Mouse (Mus musculus) MEL (cell line): ENCODE data around the gene Dnajc2. TPM values are rescaled to one million over a fixed set of nuclear protein-coding genes. Genes with fewer than 3 reads are reported as not detected.

ENCODE experiments used
- DNase-seq: peaks from one replicate; pipeline ENCODE4 v3.0.0; 2011; ENCODE audit warnings: low read depth, low spot score
- H3K27ac ChIP-seq: 2 replicates; pipeline ENCODE4 v1.5.1; 2012; ENCODE audit warnings: low read depth, mild to moderate bottlenecking, control low read depth, low read length, moderate library complexity; ENCODE audit not compliant: control insufficient read depth
- H3K27me3 ChIP-seq, 2 experiments: fragments of 150-350 bp in 1 of 2; sonication (generic) in 1 of 2; 2 replicates each; pipeline ENCODE4 v1.6.1; 2012; ENCODE audit warnings: low read length in 2 of 2, mild to moderate bottlenecking in 2 of 2, improper control_type of control experiment in 1 of 2, moderate library complexity in 1 of 2; ENCODE audit not compliant: insufficient read depth in 2 of 2, control insufficient read depth in 1 of 2
- H3K36me3 ChIP-seq, 2 experiments: 2 replicates each; pipeline ENCODE4 v1.6.1; 2012 to 2014; ENCODE audit warnings: low read length in 2 of 2, improper control_type of control experiment in 1 of 2, inconsistent platforms in 1 of 2, mild to moderate bottlenecking in 1 of 2; ENCODE audit not compliant: insufficient read depth in 2 of 2, control insufficient read depth in 1 of 2
- H3K4me1 ChIP-seq, 2 experiments: fragments of 150-350 bp in 1 of 2; sonication (generic) in 1 of 2; 2 replicates each; pipeline ENCODE4 v1.6.1; 2012; ENCODE audit warnings: low read length in 2 of 2, improper control_type of control experiment in 1 of 2, mild to moderate bottlenecking in 1 of 2; ENCODE audit not compliant: insufficient read depth in 2 of 2, control insufficient read depth in 1 of 2
- H3K4me3 ChIP-seq, 2 experiments: fragments of 150-350 bp in 1 of 2; sonication (generic) in 1 of 2; 2 replicates each; pipeline ENCODE4 v1.5.1; 2012; ENCODE audit warnings: low read depth in 2 of 2, low read length in 2 of 2, mild to moderate bottlenecking in 2 of 2, moderate library complexity in 2 of 2, control low read depth in 1 of 2, improper control_type of control experiment in 1 of 2; ENCODE audit not compliant: control insufficient read depth in 1 of 2, insufficient read depth in 1 of 2
- H3K79me2 ChIP-seq: 2 replicates; pipeline ENCODE4 v1.6.1; 2012; ENCODE audit warnings: mild to moderate bottlenecking, low read length, moderate library complexity; ENCODE audit not compliant: control insufficient read depth, poor library complexity, insufficient read depth
- H3K9ac ChIP-seq: 2 replicates; pipeline ENCODE4 v1.6.1; 2012; ENCODE audit warnings: low read depth, mild to moderate bottlenecking, control low read depth, low read length, moderate library complexity; ENCODE audit not compliant: control insufficient read depth, poor library complexity, severe bottlenecking
- H3K9me3 ChIP-seq: fragments of 150-350 bp; sonication (generic); replicated peaks from 2 replicates; pipeline ENCODE4 v1.6.1; 2012; ENCODE audit warnings: mild to moderate bottlenecking, low read length, improper control_type of control experiment, moderate library complexity; ENCODE audit not compliant: insufficient read depth
- BHLHE40 ChIP-seq: IDR thresholded peaks from 2 replicates; pipeline ENCODE4 v1.6.1; 2012; ENCODE audit warnings: low read depth, mild to moderate bottlenecking, inconsistent platforms, low read length, improper control_type of control experiment, borderline replicate concordance
- CHD1 ChIP-seq: IDR thresholded peaks from 2 replicates; pipeline ENCODE4 v1.6.1; 2012; ENCODE audit warnings: low read depth, mild to moderate bottlenecking, inconsistent platforms, low read length, improper control_type of control experiment
- CTCF ChIP-seq, 3 experiments: IDR thresholded peaks in 2 of 3; conservative IDR thresholded peaks in 1 of 3; 2 replicates each; pipeline ENCODE4 v1.5.1; 2011 to 2012; ENCODE audit warnings: low read length in 3 of 3, low read depth in 2 of 3, mild to moderate bottlenecking in 2 of 3, improper control_type of control experiment in 1 of 3, inconsistent platforms in 1 of 3, mixed read lengths in 1 of 3, moderate library complexity in 1 of 3; ENCODE audit not compliant: control insufficient read depth in 1 of 3, insufficient read depth in 1 of 3, poor library complexity in 1 of 3, severe bottlenecking in 1 of 3
- E2F4 ChIP-seq: IDR thresholded peaks from 2 replicates; pipeline ENCODE4 v1.6.1; 2011; ENCODE audit warnings: low read depth, low read length, improper control_type of control experiment, borderline replicate concordance
- ELF1 ChIP-seq: IDR thresholded peaks from 2 replicates; pipeline ENCODE4 v1.6.1; 2014; ENCODE audit warnings: low read depth, mild to moderate bottlenecking, inconsistent platforms, low read length, improper control_type of control experiment, moderate library complexity
- EP300 ChIP-seq, 2 experiments: IDR thresholded peaks; 2 replicates each; pipeline ENCODE4 v1.6.1; 2011; ENCODE audit warnings: improper control_type of control experiment in 2 of 2, low read length in 2 of 2, low read depth in 1 of 2, mild to moderate bottlenecking in 1 of 2
- ETS1 ChIP-seq: IDR thresholded peaks from 2 replicates; pipeline ENCODE4 v1.6.1; 2012; ENCODE audit warnings: low read depth, mild to moderate bottlenecking, inconsistent platforms, low read length, improper control_type of control experiment, moderate library complexity
- GABPA ChIP-seq: IDR thresholded peaks from 2 replicates; pipeline ENCODE4 v1.6.1; 2012; ENCODE audit warnings: low read depth, mild to moderate bottlenecking, inconsistent platforms, low read length, improper control_type of control experiment, moderate library complexity
- GATA1 ChIP-seq: IDR thresholded peaks from 2 replicates; pipeline ENCODE4 v1.6.1; 2011; ENCODE audit warnings: low read depth, low read length, improper control_type of control experiment
- HCFC1 ChIP-seq: IDR thresholded peaks from 2 replicates; pipeline ENCODE4 v1.6.1; 2012; ENCODE audit warnings: low read depth, mild to moderate bottlenecking, inconsistent platforms, low read length, improper control_type of control experiment, moderate library complexity
- JUND ChIP-seq: IDR thresholded peaks from 2 replicates; pipeline ENCODE4 v1.6.1; 2011; ENCODE audit warnings: low read depth, mild to moderate bottlenecking, improper control_type of control experiment, low read length
- MAFK ChIP-seq: IDR thresholded peaks from 2 replicates; pipeline ENCODE4 v1.6.1; 2011; ENCODE audit warnings: low read depth, mild to moderate bottlenecking, low read length, improper control_type of control experiment, borderline replicate concordance
- MAX ChIP-seq: IDR thresholded peaks from 2 replicates; pipeline ENCODE4 v1.6.1; 2011; ENCODE audit warnings: low read length, improper control_type of control experiment
- MYB ChIP-seq: IDR thresholded peaks from 2 replicates; pipeline ENCODE4 v1.6.1; 2011; ENCODE audit warnings: mild to moderate bottlenecking, low read depth, low read length, improper control_type of control experiment
- NELFE ChIP-seq: IDR thresholded peaks from 2 replicates; pipeline ENCODE4 v1.6.1; 2011; ENCODE audit warnings: low read depth, low read length, improper control_type of control experiment
- NRF1 ChIP-seq: IDR thresholded peaks from 2 replicates; pipeline ENCODE4 v1.6.1; 2014; ENCODE audit warnings: low read depth, mild to moderate bottlenecking, inconsistent platforms, low read length, improper control_type of control experiment, moderate library complexity; ENCODE audit not compliant: poor library complexity, insufficient read depth, severe bottlenecking
- POLR2A ChIP-seq, 2 experiments: IDR thresholded peaks; 2 replicates each; pipeline ENCODE4 v1.6.1; 2011 to 2012; ENCODE audit warnings: low read length in 2 of 2, mild to moderate bottlenecking in 2 of 2, control low read depth in 1 of 2, improper control_type of control experiment in 1 of 2, low read depth in 1 of 2, moderate library complexity in 1 of 2; ENCODE audit not compliant: control insufficient read depth in 1 of 2, insufficient read depth in 1 of 2, poor library complexity in 1 of 2
- POLR2AphosphoS5 ChIP-seq: IDR thresholded peaks from 2 replicates; pipeline ENCODE4 v1.6.1; 2012; ENCODE audit warnings: low read depth, borderline replicate concordance, mild to moderate bottlenecking, inconsistent platforms, low read length, moderate library complexity, mixed read lengths
- RAD21 ChIP-seq: IDR thresholded peaks from 2 replicates; pipeline ENCODE4 v1.6.1; 2011; ENCODE audit warnings: mild to moderate bottlenecking, low read depth, low read length, improper control_type of control experiment
- TAL1 ChIP-seq: IDR thresholded peaks from 2 replicates; pipeline ENCODE4 v1.6.1; 2012; ENCODE audit warnings: mild to moderate bottlenecking, inconsistent platforms, low read length, moderate library complexity, mixed read lengths
- TBP ChIP-seq: IDR thresholded peaks from 2 replicates; pipeline ENCODE4 v1.8.0; 2011; ENCODE audit warnings: low read depth, low read length, improper control_type of control experiment
- TCF12 ChIP-seq: IDR thresholded peaks from 2 replicates; pipeline ENCODE4 v1.6.1; 2014; ENCODE audit warnings: low read depth, mild to moderate bottlenecking, inconsistent platforms, low read length, improper control_type of control experiment, moderate library complexity
- UBTF ChIP-seq: IDR thresholded peaks from 2 replicates; pipeline ENCODE4 v1.6.1; 2012; ENCODE audit warnings: low read depth, mild to moderate bottlenecking, inconsistent platforms, low read length, improper control_type of control experiment, moderate library complexity, borderline replicate concordance; ENCODE audit not compliant: insufficient read depth
- USF2 ChIP-seq, 2 experiments: IDR thresholded peaks; 2 replicates each; pipeline ENCODE4 v1.6.1; 2011 to 2012; ENCODE audit warnings: improper control_type of control experiment in 2 of 2, low read length in 2 of 2, borderline replicate concordance in 1 of 2, inconsistent platforms in 1 of 2, low read depth in 1 of 2, mild to moderate bottlenecking in 1 of 2; ENCODE audit not compliant: insufficient read depth in 1 of 2
- ZC3H11A ChIP-seq: IDR thresholded peaks from 2 replicates; pipeline ENCODE4 v1.6.1; 2012; ENCODE audit warnings: low read depth, mild to moderate bottlenecking, inconsistent platforms, low read length, improper control_type of control experiment
- ZKSCAN1 ChIP-seq: IDR thresholded peaks from 2 replicates; pipeline ENCODE4 v1.6.1; 2012; ENCODE audit warnings: low read depth, mild to moderate bottlenecking, inconsistent platforms, low read length, improper control_type of control experiment, moderate library complexity
- ZMIZ1 ChIP-seq: IDR thresholded peaks from 2 replicates; pipeline ENCODE4 v1.6.1; 2012; ENCODE audit warnings: low read depth, mild to moderate bottlenecking, inconsistent platforms, low read length, improper control_type of control experiment, moderate library complexity
- ZNF384 ChIP-seq: IDR thresholded peaks from 2 replicates; pipeline ENCODE4 v1.6.1; 2012; ENCODE audit warnings: low read depth, mild to moderate bottlenecking, inconsistent platforms, low read length, improper control_type of control experiment
- polyA plus RNA-seq, 2 experiments: library from polyadenylated mRNA; stranded (reverse) in 1 of 2; unstranded in 1 of 2; fragments of >175 nt in 1 of 2; fragments of >200 nt in 1 of 2; gene quantifications; 2 replicates each; pipeline versions ENCODE4 v1.2.1 to v1.2.4; 2012; ENCODE audit warnings: low replicate concordance in 2 of 2, low read depth in 1 of 2; ENCODE audit not compliant: insufficient read length in 2 of 2, insufficient read depth in 1 of 2, missing spikeins in 1 of 2
- total RNA-seq: library from RNA; depleted of rRNA; stranded (reverse); fragments of 300-350 nt; gene quantifications from 2 replicates; pipeline ENCODE4 v1.2.3, GENCODE M21; 2012

The Dnajc2 gene
- total and polyA plus RNA-seq, 3 experiments, result 64.7 to 211 (median 199) TPM

- Histone ChIP-seq H3K36me3 (peaks cover 10 to 38% of the 10 kb centered on the region in 2 experiments), H3K4me3 (peak overlapping the region in 1 of 2 experiments; percentile 83; a peak in 1 of 4 replicates), H3K27me3 (no peaks in the 10 kb centered on the region), H3K9me3 (no peaks in the 10 kb centered on the region), H3K27ac (no peak overlapping the region), H3K9ac (peak overlapping the region; percentile 33; the same call in 1 of the 2 replicates), H3K4me1 (peaks cover 4 to 34% of the 10 kb centered on the region in 2 experiments), H3K79me2 (peaks cover 68% of the 10 kb centered on the region)
- TF ChIP-seq CTCF (IDR thresholded peaks at IDR 0.05 in 2 of 3, conservative IDR thresholded peaks at IDR 0.05 in 1 of 3; ENCODE audit: control insufficient read depth in 1 of 3, insufficient read depth in 1 of 3, low read depth in 2 of 3, low read length in 3 of 3, poor library complexity in 1 of 3, severe bottlenecking in 1 of 3), result no peak
- no peak for TF ChIP-seq NRF1
- TF ChIP-seq TCF12, result no peak
- TF ChIP-seq ZC3H11A, result no peak
- no peak for TF ChIP-seq TBP
- TF ChIP-seq ELF1, result no peak
- TF ChIP-seq TAL1, result no peak
- no peak for TF ChIP-seq JUND
- TF ChIP-seq CHD1, result no peak
- no peak for TF ChIP-seq NELFE
- TF ChIP-seq POLR2A (IDR thresholded peaks at IDR 0.05; ENCODE audit: control insufficient read depth in 1 of 2, insufficient read depth in 1 of 2, low read depth in 1 of 2, low read length in 2 of 2, poor library complexity in 1 of 2), result no peak
- DNase-seq, result no peak
Measured at GRCm38 (mm10) chr5:21789061-21789460, 4.0 kb upstream of the Dnajc2 start.

- H3K79me2 ChIP-seq, result peaks cover 75% of the 10 kb centered on the region
- H3K4me1 ChIP-seq, result peaks cover 7 to 34% of the 10 kb centered on the region in 2 experiments
- peak overlapping the region; percentile 94 for H3K27ac ChIP-seq
- no peaks in the 10 kb centered on the region for H3K9me3 ChIP-seq
- peaks cover 13 to 48% of the 10 kb centered on the region in 2 experiments for H3K36me3 ChIP-seq
- H3K27me3 ChIP-seq, result no peaks in the 10 kb centered on the region
- peak overlapping the region; percentile 91 for H3K9ac ChIP-seq
- DNase-seq, result peak; percentile 55
- H3K4me3 ChIP-seq, result peak overlapping the region; percentile 83 to 95
- TF ChIP-seq GABPA (no peak), UBTF (0 out of 2 replicates have a peak, but pooled peaks have one; percentile 46), CHD1 (peak; percentile 93; the same call in 1 of the 2 replicates), MAX (peak; percentile 70), HCFC1 (no peak; the same call in 1 of the 2 replicates), E2F4 (no peak), ETS1 (0 out of 2 replicates have a peak, but pooled peaks have one; percentile 10), EP300 (IDR thresholded peaks at IDR 0.05; ENCODE audit: low read depth in 1 of 2, low read length in 2 of 2) (peak in 1 of 2 experiments; percentile 32; a peak in 2 of 4 replicates), USF2 (IDR thresholded peaks at IDR 0.05; ENCODE audit: borderline replicate concordance in 1 of 2, insufficient read depth in 1 of 2, low read depth in 1 of 2, low read length in 2 of 2) (no peak), RAD21 (no peak), POLR2A (IDR thresholded peaks at IDR 0.05; ENCODE audit: control insufficient read depth in 1 of 2, insufficient read depth in 1 of 2, low read depth in 1 of 2, low read length in 2 of 2, poor library complexity in 1 of 2) (no peak), TCF12 (no peak), ZMIZ1 (no peak), NELFE (no peak), BHLHE40 (peak; percentile 28; the same call in 1 of the 2 replicates), GATA1 (peak; percentile 38), JUND (no peak), ZNF384 (0 out of 2 replicates have a peak, but pooled peaks have one; percentile 33), POLR2AphosphoS5 (no peak), MYB (no peak), ZKSCAN1 (no peak), MAFK (no peak)
Measured at GRCm38 (mm10) chr5:21787186-21788105, 2.4 kb upstream of the Dnajc2 start.
